Mouse (Mus musculus) naive thymus-derived CD4-positive, alpha-beta T cell, adult 2 months (primary cell): ENCODE results near the gene Baiap3.

Experiments used
- DNase-seq: peaks from one replicate; pipeline ENCODE4 v3.0.0-alpha.2; 2011; ENCODE audit warnings: low read depth

Baiap3 gene

DNA sequence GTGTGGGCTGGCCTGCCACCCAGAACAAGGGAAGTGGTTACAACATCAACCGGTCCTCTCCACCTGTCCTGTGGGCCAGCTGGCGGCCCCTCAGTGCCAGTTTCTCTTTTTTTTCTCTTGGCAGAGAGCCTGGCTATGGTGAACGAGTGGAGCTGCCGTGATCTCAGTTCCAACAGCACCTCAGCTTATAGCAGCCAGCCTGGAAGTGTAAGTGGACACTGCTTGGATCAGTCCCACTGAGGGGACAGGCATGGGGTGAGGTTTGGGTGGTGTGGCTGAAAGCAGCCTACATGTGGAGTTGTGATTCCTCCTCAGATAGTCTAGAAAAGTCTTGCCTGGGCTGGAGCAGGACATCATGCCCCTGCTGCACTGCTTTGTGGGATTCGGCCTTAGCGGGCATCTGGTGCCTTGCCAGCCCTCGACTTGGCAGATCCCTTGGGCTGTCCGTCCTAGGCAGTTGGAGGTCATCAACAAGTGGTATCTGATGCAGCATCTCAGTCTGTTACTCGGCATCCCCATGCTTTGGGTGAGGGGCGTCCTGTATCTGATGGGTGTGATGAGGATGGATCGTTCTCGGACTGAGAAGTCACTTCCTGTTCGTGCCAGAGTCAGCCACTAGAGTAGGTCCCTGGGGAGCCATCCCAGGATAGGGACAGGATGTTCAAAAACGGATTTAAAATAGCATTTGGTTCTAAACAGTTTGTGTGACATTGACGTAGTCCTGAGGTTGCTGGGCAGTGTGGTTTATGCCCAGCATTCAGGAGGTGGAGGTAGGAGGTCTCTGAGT, 45.3 kb downstream of the Baiap3 start:
- no peak for DNase-seq

- no peak for DNase-seq
Observed at GRCm38 (mm10) chr17:25210006-25210405, 46.2 kb downstream of the Baiap3 start.

DNA sequence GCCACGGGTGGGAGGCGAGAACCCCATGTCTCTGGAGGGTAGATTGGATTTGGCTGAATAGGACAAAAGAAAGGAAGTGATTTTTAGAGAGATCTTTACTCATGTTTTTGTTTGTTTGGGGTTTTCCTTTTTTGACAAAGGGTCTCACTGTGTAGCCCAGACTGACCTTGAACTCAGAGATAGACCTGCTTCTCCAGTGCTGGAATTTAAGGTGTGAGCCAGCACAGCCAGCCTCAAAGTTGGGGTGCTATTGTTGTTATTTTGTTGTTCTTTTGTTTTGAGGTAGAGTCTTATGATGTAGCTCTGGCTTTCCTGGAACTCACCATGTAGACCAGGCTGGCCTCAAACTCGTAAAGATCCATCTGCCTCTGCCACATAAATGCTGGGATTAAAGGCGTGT, 53.8 kb downstream of the Baiap3 start:
- no peak for DNase-seq
